Mouse (Mus musculus) v-Abl transformed pro-B cells (cell line): ENCODE measurements around the gene Ttc23l.
"Not testable (repeated sequence)": the region's sequence is repeated elsewhere in the genome, so short reads cannot be mapped to it uniquely, and the experiment has no call there.

Experiments
- in situ Hi-C, 2 experiments: fragments of 400-800 bp; cut with MboI; formaldehyde crosslinking; loops; one replicate each; pipeline ENCODE4 v1.15.1; 2025; ENCODE audit not compliant: unreplicated experiment in 2 of 2

Gene Ttc23l

GRCm38 (mm10) chr15:10533361-10533760, 25.1 kb downstream of the Ttc23l start:
- in situ Hi-C loops = not testable (repeated sequence)

GRCm38 (mm10) chr15:10531352-10531751, 27.1 kb downstream of the Ttc23l start:
- in situ Hi-C loops = no loop called here

DNA sequence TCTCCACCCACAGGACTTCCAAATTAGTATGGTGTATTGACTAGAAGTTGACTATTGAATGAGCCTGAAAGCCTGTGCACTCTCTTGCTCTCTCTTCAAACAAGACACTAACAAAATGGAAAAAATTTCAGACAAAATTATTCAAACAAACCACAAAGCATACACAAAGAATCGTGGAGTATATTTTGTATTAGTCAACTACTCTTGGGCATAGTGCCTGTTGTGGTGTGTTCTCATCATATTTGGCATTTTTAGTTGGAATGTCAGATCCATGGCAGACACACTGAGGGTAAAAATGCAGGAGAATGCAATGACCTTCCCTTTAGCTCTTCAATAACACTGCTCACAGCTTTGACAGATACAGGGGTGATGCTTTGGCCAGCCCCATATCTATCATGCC, 32.6 kb downstream of the Ttc23l start:
- in situ Hi-C loops = no loop called here

DNA sequence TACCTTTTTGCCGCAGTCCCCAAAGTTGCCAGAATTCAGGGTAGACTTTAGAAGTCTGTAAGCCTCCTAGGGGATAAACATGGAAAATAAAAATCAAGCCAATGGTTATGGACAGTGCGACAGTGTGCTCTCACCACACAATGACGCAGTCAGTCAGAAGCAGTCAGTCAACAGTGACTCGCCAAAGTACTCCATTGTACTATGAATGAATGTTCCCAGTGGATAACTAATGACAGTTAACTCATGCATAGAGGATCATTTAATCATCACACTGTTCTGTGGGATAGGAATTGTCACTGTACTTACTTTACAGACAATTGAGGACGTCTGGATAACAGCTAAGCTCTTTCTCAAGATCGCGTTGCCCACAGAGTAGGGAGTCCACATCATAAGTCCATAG, 43.3 kb downstream of the Ttc23l start:
- in situ Hi-C loops = loop anchor here in 1 of 2 experiments (25.0 kb wide), 1 partner anchor 797 kb away; no protein-coding TSS in a partner anchor

- in situ Hi-C loops = loop anchor here in 1 of 2 experiments (25.0 kb wide), 1 partner anchor 806 kb away; no protein-coding TSS in a partner anchor
Observed at GRCm38 (mm10) chr15:10506099-10506498, 52.4 kb downstream of the Ttc23l start.

GRCm38 (mm10) chr15:10500838-10501719, 57.4 kb downstream of the Ttc23l start:
- in situ Hi-C loops = loop anchor here in 1 of 2 experiments (25.0 kb wide), 1 partner anchor 811 kb away; no protein-coding TSS in a partner anchor

DNA sequence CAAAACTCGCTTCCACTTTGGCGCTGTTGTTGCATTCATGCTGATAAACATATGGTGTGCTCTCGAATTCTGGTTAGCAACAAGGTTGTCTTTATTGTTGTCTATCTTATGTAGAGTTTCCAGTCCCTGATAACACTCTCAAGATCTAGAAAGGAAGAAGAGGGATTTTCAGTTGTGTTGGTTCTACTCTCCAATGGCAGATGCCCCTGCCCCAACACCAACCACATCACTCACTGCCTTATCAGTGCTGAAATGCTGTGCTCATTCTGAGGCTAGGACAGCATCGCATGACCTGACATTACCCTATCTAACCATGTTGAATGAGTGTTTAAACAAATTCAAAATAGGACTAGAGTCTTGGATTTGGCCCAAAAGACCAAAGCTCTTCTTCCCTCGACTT, 58.4 kb downstream of the Ttc23l start:
- in situ Hi-C loops = loop anchor here in 1 of 2 experiments (25.0 kb wide), 1 partner anchor 812 kb away; no protein-coding TSS in a partner anchor

DNA sequence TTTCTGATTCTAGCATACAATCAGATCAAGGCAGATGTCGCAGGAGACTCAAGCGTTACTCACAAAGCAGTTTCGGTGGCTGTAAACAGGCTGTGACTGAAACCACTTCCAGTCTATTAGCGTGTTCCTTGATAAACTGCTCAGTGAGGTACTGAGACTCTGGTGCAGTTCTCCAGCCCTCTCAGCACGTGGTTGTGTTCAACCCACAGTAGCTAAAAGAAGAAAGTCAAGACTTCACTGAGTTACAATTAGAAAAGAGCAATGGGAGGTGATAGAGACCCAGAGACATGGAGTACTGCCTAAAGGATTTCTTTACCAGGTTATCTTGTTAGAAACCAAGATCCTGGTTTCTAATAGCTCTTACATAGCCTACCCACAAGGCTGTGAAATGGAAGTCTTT, 58.9 kb downstream of the Ttc23l start:
- in situ Hi-C loops = loop anchor here (5.0 to 25.0 kb wide), 3 partner anchors 365 to 1488 kb away; partner anchors contain the start of gene Sub1 (in 1 of the 2)

GRCm38 (mm10) chr15:10496696-10497095, 61.8 kb downstream of the Ttc23l start:
- in situ Hi-C loops = loop anchor here (5.0 to 25.0 kb wide), 3 partner anchors 368 to 1491 kb away; partner anchors contain the start of gene Sub1 (in 1 of the 2)

DNA sequence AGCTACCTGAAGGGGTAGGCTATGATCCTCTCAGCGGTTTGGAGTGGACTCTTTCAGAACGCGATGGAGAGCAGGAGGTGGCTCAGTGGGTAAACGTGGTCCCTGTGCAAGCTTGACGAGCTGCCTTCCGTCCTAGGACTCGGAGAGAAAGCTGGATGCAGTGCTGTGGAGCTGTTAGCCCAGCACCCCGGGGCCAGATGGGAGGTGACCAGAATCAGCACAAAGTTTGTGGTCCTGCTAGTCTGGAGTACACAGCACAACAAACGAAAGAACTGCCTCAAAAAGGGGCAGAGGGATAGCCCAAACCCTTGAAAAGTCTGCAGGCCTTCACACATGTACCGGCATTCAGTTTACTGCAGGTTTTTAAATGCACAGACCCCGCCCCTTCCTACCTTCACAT, 62.5 kb downstream of the Ttc23l start:
- in situ Hi-C loops = loop anchor here (5.0 to 25.0 kb wide), 3 partner anchors 369 to 1491 kb away; partner anchors contain the start of gene Sub1 (in 1 of the 2)

DNA sequence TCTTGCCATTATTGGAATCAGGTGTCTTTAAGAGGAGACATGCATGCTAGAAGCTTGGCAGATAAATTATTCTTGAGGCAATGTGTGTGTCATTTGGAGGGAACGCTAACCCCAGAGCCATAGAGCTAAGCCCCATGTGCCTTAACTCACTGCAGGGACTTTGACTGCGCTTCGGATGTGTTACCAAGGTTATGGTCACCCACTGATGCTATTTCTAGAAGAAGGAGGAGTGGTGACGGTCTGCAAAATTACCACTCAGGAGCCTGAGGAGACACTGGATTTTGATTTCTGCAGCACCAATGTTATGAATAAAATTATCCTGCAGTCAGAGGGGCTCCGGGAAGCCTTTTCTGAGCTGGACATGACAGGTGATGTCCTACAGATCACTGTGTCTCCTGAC, 68.4 kb downstream of the Ttc23l start:
- in situ Hi-C loops = loop anchor here (10.0 to 25.0 kb wide), 2 partner anchors 375 to 1497 kb away; partner anchors contain the start of gene Sub1 (in 1 of the 2)

GRCm38 (mm10) chr15:10487246-10487645, 71.2 kb downstream of the Ttc23l start:
- in situ Hi-C loops = loop anchor here (10.0 to 25.0 kb wide), 3 partner anchors 1032 to 1500 kb away; partner anchors contain the start of gene Sub1 (in 1 of the 2)

DNA sequence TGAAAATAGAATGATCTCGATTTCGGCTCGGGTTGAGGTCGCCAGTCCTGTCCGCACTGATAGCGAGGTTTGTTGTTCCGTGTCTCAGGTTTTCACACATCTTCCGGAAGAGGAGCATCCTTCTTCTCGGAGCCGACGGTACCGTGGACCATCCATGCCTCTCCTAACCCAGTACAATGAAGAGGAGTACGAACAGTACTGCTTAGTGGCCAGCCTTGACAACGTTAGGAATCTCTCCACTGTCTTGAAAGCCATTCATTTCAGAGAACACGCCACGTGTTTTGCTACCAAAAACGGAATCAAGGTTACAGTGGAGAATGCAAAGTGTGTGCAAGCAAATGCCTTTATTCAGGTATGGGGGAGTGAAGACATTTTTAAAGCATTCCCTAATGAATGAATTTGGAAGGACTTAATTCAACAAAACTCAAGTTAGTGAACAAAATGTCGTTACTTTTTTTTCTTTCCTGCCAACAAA, 72.1 kb downstream of the Ttc23l start:
- in situ Hi-C loops = loop anchor here (10.0 to 25.0 kb wide), 3 partner anchors 1032 to 1501 kb away; partner anchors contain the start of gene Sub1 (in 1 of the 2)

DNA sequence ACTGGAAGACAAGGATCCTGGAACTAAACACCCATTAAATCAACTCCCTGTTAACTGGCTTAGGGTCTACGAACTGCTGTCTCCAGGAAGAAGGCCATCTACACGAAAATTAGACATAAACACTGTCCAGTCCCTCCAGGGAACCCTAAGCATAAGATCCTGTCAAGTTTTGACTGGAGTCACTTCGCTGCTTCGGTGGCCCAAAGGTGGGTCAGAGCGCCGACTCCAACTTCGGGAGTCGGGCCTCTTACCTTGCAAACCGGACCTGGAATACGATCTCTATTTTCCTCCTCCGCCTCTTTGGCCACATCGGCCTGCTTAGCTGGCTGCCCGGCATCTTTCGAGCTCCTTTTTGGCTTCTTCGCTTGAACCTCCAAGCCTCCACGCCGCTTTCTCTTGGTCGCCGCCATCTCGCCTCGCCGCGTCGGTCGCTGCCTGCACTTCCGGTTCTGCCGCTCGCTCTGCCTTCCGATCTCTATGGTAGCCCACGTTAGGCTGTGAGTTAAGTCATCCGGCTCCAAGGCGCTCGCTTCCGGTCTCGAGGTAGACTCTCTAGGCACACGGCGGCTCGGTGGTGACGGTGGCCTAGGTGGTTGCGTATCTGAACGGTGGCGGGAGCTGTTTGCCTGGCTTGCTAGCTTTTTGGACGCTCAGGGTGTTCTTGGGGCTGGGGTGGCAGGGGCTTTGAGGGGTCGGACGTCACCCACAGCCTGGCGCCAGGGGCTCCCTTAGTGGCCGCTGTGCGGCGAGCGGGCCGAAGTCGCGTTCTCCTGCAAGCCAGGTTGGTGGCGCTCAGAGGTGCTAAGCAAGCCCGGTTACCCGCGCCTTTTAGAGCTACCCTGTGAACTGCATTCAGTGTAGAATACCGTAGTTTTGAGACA, 72.7 kb downstream of the Ttc23l start, which contains the start of the genes Brix1 and Rad1:
Brix1 (minus strand) TSS at position 464 of the 881 bp plus-strand sequence.
Rad1 (plus strand) TSS at position 535 of the 881 bp plus-strand sequence.
- in situ Hi-C loops = loop anchor here (10.0 to 25.0 kb wide), 3 partner anchors 1031 to 1502 kb away; partner anchors contain the start of gene Sub1 (in 1 of the 2)

DNA sequence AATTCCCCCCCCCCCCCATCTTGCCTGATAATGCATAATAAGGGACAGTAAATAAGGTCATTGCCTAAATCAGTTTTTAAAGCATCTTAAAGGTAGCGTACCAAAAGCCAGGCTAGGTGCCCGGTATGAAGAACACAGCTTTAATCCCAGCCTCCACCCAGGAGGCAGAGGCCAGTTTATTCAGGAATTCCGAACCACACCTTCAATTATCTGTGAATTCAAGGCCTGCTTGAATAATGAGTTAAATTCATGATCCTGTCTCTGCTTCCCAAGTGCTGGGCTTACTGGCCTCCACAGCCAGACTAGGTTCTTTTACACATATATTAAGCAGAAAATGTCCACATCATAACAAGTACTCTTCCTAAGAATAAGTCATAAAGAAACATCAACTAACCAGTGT, 87.5 kb downstream of the Ttc23l start:
- in situ Hi-C loops = loop anchor here in 1 of 2 experiments (10.0 kb wide), 1 partner anchor 726 kb away; the partner anchor contains the start of gene Spef2

- in situ Hi-C loops = loop anchor here in 1 of 2 experiments (10.0 kb wide), 1 partner anchor 725 kb away; the partner anchor contains the start of gene Spef2
Observed at GRCm38 (mm10) chr15:10470151-10470831, 88.2 kb downstream of the Ttc23l start, which contains the start of gene Dnajc21. Gene Dnajc21 (minus strand): TSS chr15:10470516.

DNA sequence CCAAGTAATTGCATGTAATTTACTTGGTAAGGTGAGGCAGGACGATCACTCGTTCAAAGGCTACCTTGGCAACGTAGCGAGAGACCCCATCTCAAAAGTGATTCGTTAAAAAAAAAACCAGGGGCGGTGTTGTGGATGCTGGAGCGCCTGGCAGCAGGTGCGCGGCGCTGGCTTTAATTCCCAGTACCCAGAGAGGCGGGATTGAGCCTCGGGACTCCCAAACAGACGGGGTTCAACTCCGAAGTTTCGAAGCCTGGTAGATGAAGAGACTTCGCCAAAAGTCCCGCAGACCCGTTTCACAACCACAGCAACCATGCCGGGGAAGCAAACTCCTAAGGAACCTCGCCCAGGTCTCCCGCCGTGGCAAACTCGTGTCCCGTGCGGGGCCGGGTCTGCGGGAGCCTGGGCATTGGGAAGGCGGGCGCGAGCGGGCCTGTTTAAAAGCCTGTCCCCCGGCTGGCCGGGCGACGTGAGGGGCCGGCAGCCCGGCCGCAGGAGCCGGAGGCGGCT, 88.8 kb downstream of the Ttc23l start:
- in situ Hi-C loops = loop anchor here in 1 of 2 experiments (10.0 kb wide), 1 partner anchor 725 kb away; the partner anchor contains the start of gene Spef2

GRCm38 (mm10) chr15:10468761-10469160, 89.7 kb downstream of the Ttc23l start:
- in situ Hi-C loops = no loop called here

DNA sequence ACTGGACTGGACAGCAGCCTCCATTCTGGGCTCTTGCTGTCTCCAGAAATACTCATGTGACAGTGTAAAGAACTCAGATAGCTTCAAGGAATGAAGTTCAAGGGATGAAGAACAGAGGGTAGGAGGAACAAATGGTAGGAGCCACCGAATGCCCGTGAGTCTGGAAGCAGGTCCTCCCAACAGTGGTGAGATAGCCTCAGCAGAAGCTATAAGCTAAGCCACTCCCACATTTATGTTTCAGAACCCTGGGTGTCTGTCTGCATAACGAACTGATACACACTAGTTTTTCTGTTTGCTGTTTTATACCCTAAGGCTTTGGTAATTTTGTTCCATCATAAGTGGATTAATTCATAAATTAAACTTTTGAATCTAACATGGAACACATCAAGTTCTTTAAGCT, 93.8 kb downstream of the Ttc23l start:
- in situ Hi-C loops = no loop called here
